Mouse (Mus musculus) C2C12 (cell line): ENCODE results near the gene Mtfr2. TPM values are rescaled to one million over a fixed set of nuclear protein-coding genes. Genes with fewer than 3 reads are reported as not detected.

Experiments used
- H3K27me3 ChIP-seq: one replicate; pipeline ENCODE4 v1.6.1; 2011; ENCODE audit not compliant: control insufficient read depth, insufficient read depth, insufficient read length
- H3K36me3 ChIP-seq: one replicate; pipeline ENCODE4 v1.6.1; 2011; ENCODE audit not compliant: control insufficient read depth, insufficient read depth
- H3K4me3 ChIP-seq: one replicate; pipeline ENCODE4 v1.5.1; 2011; ENCODE audit warnings: mild to moderate bottlenecking, control low read depth; ENCODE audit not compliant: poor library complexity, insufficient read depth, severe bottlenecking
- H3K79me2 ChIP-seq: one replicate; pipeline ENCODE4 v1.6.1; 2011; ENCODE audit not compliant: control insufficient read depth, insufficient read depth
- H3K79me3 ChIP-seq: one replicate; pipeline ENCODE4 v1.6.1; 2011; ENCODE audit warnings: low read depth, control low read depth
- H3ac ChIP-seq: one replicate; pipeline ENCODE3; 2011; ENCODE audit warnings: low read depth; ENCODE audit not compliant: control insufficient read depth, insufficient read length
- CEBPB ChIP-seq: IDR thresholded peaks from one replicate; pipeline ENCODE4 v1.6.1; 2011; ENCODE audit warnings: low read depth, mild to moderate bottlenecking, control low read depth, moderate library complexity
- CTCF ChIP-seq: IDR thresholded peaks from one replicate; pipeline ENCODE4 v1.5.1; 2011; ENCODE audit not compliant: control insufficient read depth, insufficient read depth, insufficient read length
- FOSL1 ChIP-seq: IDR thresholded peaks from one replicate; pipeline ENCODE4 v1.8.0; 2011; ENCODE audit warnings: mild to moderate bottlenecking, low read length; ENCODE audit not compliant: poor library complexity, insufficient read depth, severe bottlenecking
- MAX ChIP-seq: IDR thresholded peaks from one replicate; pipeline ENCODE4 v1.6.1; 2011; ENCODE audit warnings: mild to moderate bottlenecking, control low read depth
- MYOD1 ChIP-seq: IDR thresholded peaks from one replicate; pipeline ENCODE4 v1.6.1; 2011; ENCODE audit warnings: low read depth; ENCODE audit not compliant: control insufficient read depth, insufficient read length
- MYOG ChIP-seq: IDR thresholded peaks from one replicate; pipeline ENCODE4 v1.6.1; 2011; ENCODE audit not compliant: control insufficient read depth, insufficient read length; ENCODE audit errors: extremely low read depth
- USF1 ChIP-seq: IDR thresholded peaks from one replicate; pipeline ENCODE4 v1.6.1; 2011; ENCODE audit warnings: low read depth, mild to moderate bottlenecking, control low read depth, moderate library complexity
- polyA plus RNA-seq: library from polyadenylated mRNA; unstranded; fragments of >200 nt; fragmentation: generic; extraction: Trizol; gene quantifications from one replicate; pipeline ENCODE4 v1.2.1, GENCODE M21; 2012; ENCODE audit warnings: missing spikeins

Mtfr2 gene
- polyA plus RNA-seq, 1 experiment, result 6.1 TPM

- TF ChIP-seq USF1 (no peak), CTCF (no peak), MYOD1 (no peak), MYOG (no peak), CEBPB (no peak), MAX (no peak), FOSL1 (no peak)
- no peaks in the 10 kb centered on the region for H3K79me2 ChIP-seq
- no peaks in the 10 kb centered on the region for H3K36me3 ChIP-seq
- H3K4me3 ChIP-seq, result no peak overlapping the region
- H3K27me3 ChIP-seq, result no peaks in the 10 kb centered on the region
- no peak overlapping the region for H3ac ChIP-seq
- H3K79me3 ChIP-seq, result no peaks in the 10 kb centered on the region
These were observed 33.8 kb downstream of the Mtfr2 start for GRCm38 (mm10) chr10:20381352-20381751.

GRCm38 (mm10) chr10:20382807-20383419 is 35.3 kb downstream of the Mtfr2 start:
- TF ChIP-seq FOSL1, result no peak
- TF ChIP-seq CTCF, result no peak
- no peak for TF ChIP-seq USF1
- H3K36me3 ChIP-seq, result no peaks in the 10 kb centered on the region
- H3K79me2 ChIP-seq, result no peaks in the 10 kb centered on the region
- no peaks in the 10 kb centered on the region for H3K79me3 ChIP-seq
- H3ac ChIP-seq, result no peak overlapping the region
- H3K4me3 ChIP-seq, result no peak overlapping the region
- no peaks in the 10 kb centered on the region for H3K27me3 ChIP-seq

GRCm38 (mm10) chr10:20390568-20390967 is 43.0 kb downstream of the Mtfr2 start:
- no peaks in the 10 kb centered on the region for H3K27me3 ChIP-seq
- TF ChIP-seq CEBPB, result no peak
- no peak for TF ChIP-seq MAX
- TF ChIP-seq MYOG, result no peak
- no peak for TF ChIP-seq MYOD1
- TF ChIP-seq USF1, result no peak
- TF ChIP-seq FOSL1, result no peak
- no peaks in the 10 kb centered on the region for H3K36me3 ChIP-seq
- no peak overlapping the region for H3K4me3 ChIP-seq
- H3K79me2 ChIP-seq, result no peaks in the 10 kb centered on the region
- no peak overlapping the region for H3ac ChIP-seq
- no peaks in the 10 kb centered on the region for H3K79me3 ChIP-seq

GRCm38 (mm10) chr10:20394815-20395214 is 47.2 kb downstream of the Mtfr2 start:
- H3K79me3 ChIP-seq, result no peaks in the 10 kb centered on the region
- no peaks in the 10 kb centered on the region for H3K27me3 ChIP-seq
- H3K79me2 ChIP-seq, result no peaks in the 10 kb centered on the region
- TF ChIP-seq CTCF (no peak), MYOD1 (no peak), MYOG (no peak), MAX (no peak), CEBPB (no peak), FOSL1 (no peak), USF1 (no peak)
- no peaks in the 10 kb centered on the region for H3K36me3 ChIP-seq
- H3K4me3 ChIP-seq, result no peak overlapping the region
- H3ac ChIP-seq, result no peak overlapping the region

- TF ChIP-seq USF1 (no peak), CEBPB (no peak), MYOD1 (no peak), MAX (no peak), FOSL1 (no peak), CTCF (no peak), MYOG (no peak)
- Histone ChIP-seq H3K27me3 (no peaks in the 10 kb centered on the region), H3K79me2 (no peaks in the 10 kb centered on the region), H3ac (no peak overlapping the region), H3K4me3 (no peak overlapping the region), H3K36me3 (no peaks in the 10 kb centered on the region), H3K79me3 (no peaks in the 10 kb centered on the region)
These were observed 48.2 kb downstream of the Mtfr2 start for GRCm38 (mm10) chr10:20395778-20396177.

- H3K36me3 ChIP-seq, result no peaks in the 10 kb centered on the region
- TF ChIP-seq MYOD1 (no peak), MAX (no peak), CEBPB (no peak), MYOG (no peak), FOSL1 (no peak), USF1 (no peak), CTCF (no peak)
- H3ac ChIP-seq, result no peak overlapping the region
- no peaks in the 10 kb centered on the region for H3K27me3 ChIP-seq
- no peaks in the 10 kb centered on the region for H3K79me2 ChIP-seq
- no peaks in the 10 kb centered on the region for H3K79me3 ChIP-seq
- H3K4me3 ChIP-seq, result no peak overlapping the region
These were observed 50.7 kb downstream of the Mtfr2 start for GRCm38 (mm10) chr10:20398224-20398623.
